Mouse (Mus musculus): ENCODE results near the gene Snx15. TPM values are rescaled to one million over a fixed set of nuclear protein-coding genes. Genes with fewer than 3 reads are reported as not detected.

Gene Snx15
- 4.0 TPM for polyA plus RNA-seq (2014; fragmentation: Illumina TruSeq; extraction: RNeasy Lipid Tissue Mini Kit (QIAGEN cat#74804); ENCODE audit: low read depth, low replicate concordance)

DNA sequence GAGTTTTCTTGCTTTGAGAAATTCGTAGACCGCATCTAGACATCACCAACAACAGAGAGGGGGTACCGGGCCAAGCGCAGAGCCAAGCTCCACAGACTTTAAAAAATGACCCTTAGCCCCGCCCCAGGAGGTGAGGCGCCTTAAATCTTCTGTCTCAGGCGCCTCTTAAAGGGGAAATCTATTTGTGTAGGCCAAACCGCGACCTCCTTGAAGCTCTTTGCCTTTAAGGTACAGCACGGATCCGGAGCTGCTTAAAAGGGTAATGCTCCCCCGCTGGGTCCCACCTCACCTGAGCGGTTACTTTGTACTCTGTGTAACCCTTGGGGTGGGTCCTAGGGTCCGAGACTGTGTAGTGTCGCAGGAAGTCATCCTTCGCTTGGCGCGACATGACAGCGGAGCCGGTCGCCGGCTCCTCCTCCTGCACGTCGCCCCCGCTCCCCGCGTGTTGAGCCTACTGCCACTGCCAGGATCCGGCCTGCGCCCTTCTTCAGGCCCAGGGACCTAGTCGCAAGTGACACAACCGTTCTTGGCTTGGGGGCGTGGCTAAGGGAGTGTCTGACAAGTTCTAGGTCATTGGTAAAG, at the start of gene Snx15:
TSS of gene Snx15 (minus strand) at position 545 of the 582 bp plus-strand sequence.

DNA sequence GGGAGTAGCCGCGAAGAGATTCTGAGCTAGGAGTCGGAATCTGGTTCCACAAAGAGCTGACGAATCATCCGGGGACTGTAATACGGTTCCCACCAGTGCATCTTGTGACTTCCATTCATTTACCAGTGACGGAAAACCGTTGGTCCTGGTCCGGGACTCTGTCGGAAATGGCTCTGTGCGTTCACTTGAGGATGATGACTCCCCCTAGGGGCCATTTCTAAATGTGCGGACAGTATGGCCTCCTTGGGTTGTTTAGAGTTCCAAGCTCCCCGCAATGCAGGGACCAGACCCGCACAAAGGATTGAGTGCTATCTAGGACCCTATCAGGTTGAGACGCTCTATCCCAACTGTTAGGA, 13.3 kb upstream of the Snx15 start, which contains the start of gene Arl2:
TSS of gene Arl2 (minus strand) at position 155 of the 356 bp plus-strand sequence.

DNA sequence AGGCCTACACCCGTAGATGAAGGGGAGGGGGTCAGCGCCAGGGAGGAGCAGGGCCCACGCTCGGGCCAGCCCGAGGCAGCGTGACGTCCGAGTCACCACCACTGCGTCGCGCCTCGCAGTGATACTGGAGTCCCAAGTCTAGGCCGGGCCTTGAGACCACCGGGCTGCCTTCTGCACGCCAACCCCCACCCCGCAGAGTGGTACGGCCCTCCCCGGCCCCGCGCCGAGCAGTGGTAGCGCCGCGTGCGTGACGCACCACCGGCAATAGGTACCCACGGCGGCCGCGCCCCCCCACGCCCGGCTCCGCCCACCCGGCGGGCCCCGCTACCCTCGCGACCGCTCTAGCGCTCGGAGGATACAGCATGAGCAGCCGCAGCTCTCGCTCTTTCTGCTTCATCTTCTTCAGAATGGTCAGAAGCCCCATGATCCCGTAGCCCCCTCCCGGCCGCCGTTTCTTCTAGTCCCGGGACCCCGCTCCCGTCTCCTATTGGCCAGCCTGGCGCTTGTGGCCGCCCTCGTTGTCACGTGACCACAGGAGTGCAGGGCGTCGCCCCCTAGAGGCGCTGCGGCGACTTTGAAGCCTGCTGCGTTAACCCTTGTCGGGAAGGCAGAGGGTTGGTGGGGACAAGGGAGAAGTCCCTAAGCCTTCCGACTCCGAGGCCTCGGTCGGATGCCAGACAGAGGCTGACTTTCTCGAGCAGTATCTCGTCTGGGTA, 12.7 kb upstream of the Snx15 start, which contains the start of gene Batf2:
TSS of gene Batf2 (plus strand) at position 306 of the 716 bp plus-strand sequence.

GRCm38 (mm10) chr19:6117986-6118676, 10.0 kb downstream of the Snx15 start, which contains the start of gene Sac3d1:
Gene Sac3d1 (minus strand): TSS chr19:6118650.

DNA sequence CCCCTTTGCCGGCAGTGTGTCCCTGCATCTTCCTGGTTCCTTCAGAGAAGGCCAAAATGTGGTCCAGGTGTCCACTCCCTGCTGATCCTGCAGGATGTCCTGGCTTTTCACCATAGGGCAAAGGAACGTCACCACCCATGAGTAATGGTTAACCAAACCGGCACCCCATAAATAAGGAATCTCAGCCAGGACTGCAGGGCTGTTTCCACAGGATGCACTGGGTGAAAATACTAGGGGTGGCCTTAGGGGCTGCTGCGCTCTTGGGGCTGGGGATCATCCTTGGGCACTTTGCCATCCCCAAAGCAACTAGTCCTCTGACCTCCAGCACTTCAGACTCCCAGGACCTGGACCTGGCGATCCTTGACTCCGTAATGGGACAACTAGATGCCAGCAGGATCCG, 22.5 kb downstream of the Snx15 start, which contains the start of gene Naaladl1:
TSS of gene Naaladl1 (plus strand) at position 197 of the 400 bp plus-strand sequence.

DNA sequence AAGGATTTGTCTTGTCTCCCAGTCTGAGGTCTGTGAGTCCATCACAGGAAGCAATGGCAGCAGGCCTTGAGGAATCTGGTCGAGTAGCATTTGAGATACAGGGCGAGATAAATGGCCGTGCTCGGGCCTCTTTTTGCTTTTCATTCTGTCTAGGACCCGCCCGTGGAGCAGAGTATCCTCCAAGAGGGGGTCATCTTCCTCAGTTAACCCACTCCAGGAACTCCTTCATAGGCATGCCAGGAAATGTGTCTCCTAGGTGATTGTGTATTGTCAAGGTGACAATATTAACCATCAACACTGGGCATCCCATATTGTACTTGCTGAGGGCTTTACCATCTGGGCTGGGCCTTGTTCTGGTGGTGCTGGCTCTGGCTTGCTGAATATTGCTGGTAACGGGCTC, 34.0 kb downstream of the Snx15 start, which contains the start of gene AC131692.1:
TSS of gene AC131692.1 (plus strand) at position 301 of the 400 bp plus-strand sequence.

DNA sequence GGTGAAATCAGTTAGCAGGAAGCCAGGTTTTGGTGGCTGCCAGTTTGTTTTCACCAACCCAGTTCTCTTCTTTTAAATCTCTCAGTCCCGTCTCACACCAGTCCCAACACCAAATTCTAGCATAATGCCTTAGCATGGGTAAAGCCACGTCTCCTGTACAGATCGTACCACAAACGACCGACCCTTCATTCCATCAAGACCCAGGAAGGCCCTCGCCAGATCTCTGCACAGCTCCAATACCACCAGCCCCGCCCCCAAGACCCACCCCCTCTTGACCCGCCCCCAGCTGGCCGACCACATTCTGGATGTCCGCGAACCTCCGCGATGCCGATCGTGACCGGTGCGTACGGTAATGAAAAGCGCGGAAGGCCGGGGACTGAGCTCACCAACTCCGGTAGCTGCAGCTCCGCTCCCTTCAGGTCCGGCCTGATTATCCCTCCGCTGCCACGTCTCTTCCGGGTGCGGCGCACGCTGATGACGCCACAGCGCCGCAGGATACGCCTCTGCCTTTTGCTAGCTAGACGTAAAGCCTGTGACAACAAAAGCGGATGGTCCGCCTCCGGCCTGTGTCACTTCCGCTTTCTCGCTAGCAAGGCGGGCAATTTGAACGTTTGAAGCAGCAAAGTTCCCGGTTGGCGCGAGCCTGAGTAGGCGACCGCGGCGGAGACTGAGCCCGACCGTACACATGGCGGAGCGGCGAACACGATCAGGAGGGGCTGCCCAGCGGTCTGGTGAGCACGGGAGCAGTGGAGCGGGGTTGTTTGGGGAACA, 43.4 kb downstream of the Snx15 start, which contains the start of the genes Zfpl1 and Cdca5:
TSS of gene Zfpl1 (minus strand) at position 479 of the 771 bp plus-strand sequence.
TSS of gene Cdca5 (plus strand) at position 506 of the 771 bp plus-strand sequence.

GRCm38 (mm10) chr19:6082156-6082555, 45.9 kb downstream of the Snx15 start, which contains the start of gene Gm28374:
Gene Gm28374 (minus strand): TSS chr19:6082256.

DNA sequence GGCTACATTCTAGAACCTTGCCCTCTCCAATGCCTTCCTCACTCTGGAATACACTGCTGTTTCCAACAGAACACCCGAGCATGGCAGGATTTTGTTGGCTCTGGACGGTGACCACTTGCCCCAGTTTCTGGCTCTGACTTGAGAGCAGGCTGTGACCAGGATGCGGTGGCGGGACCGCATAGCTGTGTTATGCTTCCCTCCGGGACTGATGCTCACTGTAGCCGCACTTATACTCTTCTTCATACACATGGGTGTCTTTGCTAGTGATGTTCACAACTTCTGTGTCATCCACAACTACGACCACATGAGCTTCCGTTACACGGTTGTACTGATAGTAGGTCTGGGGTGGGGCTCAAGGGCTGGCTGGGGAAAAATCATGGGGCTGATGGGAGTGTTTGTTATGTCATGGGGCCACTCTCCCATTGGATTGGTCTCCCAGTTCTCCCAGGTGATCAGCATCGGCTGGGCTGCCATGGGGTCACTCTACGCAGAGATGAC, 48.1 kb downstream of the Snx15 start, which contains the start of gene Tmem262:
TSS of gene Tmem262 (plus strand) at position 51 of the 498 bp plus-strand sequence.

DNA sequence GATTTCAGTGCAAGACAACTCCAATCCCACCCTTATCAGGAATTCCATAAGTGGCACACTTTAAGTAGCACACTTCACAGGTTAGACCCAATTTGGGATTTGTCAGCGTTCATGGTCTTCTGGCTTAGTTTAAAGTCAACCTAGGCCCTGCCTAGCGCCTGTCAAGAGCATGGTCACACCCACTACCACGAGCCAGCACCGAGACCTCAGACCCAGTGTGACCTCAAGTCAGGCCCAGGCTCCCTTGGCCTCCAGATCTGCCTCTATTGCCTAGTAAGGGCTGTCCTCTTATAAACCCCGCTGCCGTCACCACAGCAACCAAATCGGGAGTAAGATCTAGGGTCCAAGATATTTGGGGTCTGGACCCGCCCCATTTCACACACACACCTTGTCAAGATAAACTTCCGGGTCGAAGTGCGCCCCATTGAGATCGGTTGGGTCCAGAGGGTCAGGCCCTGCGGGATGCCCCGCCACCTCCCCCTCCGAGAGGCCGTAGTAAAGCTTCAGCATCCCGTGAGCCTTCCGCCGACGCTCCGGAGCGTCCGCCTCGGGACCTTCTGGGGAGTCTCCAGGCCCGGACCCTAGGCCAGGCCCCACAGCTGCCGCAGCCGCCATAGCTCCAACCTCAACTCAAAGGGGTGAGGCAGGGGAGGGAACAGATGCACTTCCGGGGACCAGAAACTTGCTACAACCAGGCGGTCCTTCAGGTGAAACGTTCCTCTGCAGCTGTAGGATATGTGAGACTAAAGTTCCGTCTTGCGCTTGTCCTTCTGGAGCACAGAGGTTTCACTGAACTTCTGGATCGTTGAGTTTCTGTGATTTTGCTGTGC, 51.3 kb downstream of the Snx15 start, which contains the start of gene Vps51:
TSS of gene Vps51 (minus strand) at position 668 of the 830 bp plus-strand sequence.

Other genes starting within 250 kb of the Snx15 start
- not detected for gene Tigd3, start 234.2 kb downstream of the Snx15 start, polyA plus RNA-seq (2014; fragmentation: Illumina TruSeq; extraction: RNeasy Lipid Tissue Mini Kit (QIAGEN cat#74804); ENCODE audit: low read depth, low replicate concordance)
- 8.1 TPM for gene Dpf2, start 215.3 kb downstream of the Snx15 start, polyA plus RNA-seq (2014; fragmentation: Illumina TruSeq; extraction: RNeasy Lipid Tissue Mini Kit (QIAGEN cat#74804); ENCODE audit: low read depth, low replicate concordance)
- gene Cdc42ep2, start 203.5 kb downstream of the Snx15 start, polyA plus RNA-seq (2014; fragmentation: Illumina TruSeq; extraction: RNeasy Lipid Tissue Mini Kit (QIAGEN cat#74804); ENCODE audit: low read depth, low replicate concordance): 1.7 TPM
- 3.7 TPM for gene Pola2, start 164.1 kb downstream of the Snx15 start, polyA plus RNA-seq (2014; fragmentation: Illumina TruSeq; extraction: RNeasy Lipid Tissue Mini Kit (QIAGEN cat#74804); ENCODE audit: low read depth, low replicate concordance)
- gene Slc22a20, start 142.2 kb downstream of the Snx15 start, polyA plus RNA-seq (2014; fragmentation: Illumina TruSeq; extraction: RNeasy Lipid Tissue Mini Kit (QIAGEN cat#74804); ENCODE audit: low read depth, low replicate concordance): not detected
- 2.1 TPM for gene Capn1, start 112.4 kb downstream of the Snx15 start, polyA plus RNA-seq (2014; fragmentation: Illumina TruSeq; extraction: RNeasy Lipid Tissue Mini Kit (QIAGEN cat#74804); ENCODE audit: low read depth, low replicate concordance)
- gene Syvn1, start 81.7 kb downstream of the Snx15 start, polyA plus RNA-seq (2014; fragmentation: Illumina TruSeq; extraction: RNeasy Lipid Tissue Mini Kit (QIAGEN cat#74804); ENCODE audit: low read depth, low replicate concordance): 0.82 TPM
- gene Mrpl49, start 70.5 kb downstream of the Snx15 start, polyA plus RNA-seq (2014; fragmentation: Illumina TruSeq; extraction: RNeasy Lipid Tissue Mini Kit (QIAGEN cat#74804); ENCODE audit: low read depth, low replicate concordance): 39.2 TPM
- gene Fau, start 70.5 kb downstream of the Snx15 start, polyA plus RNA-seq (2014; fragmentation: Illumina TruSeq; extraction: RNeasy Lipid Tissue Mini Kit (QIAGEN cat#74804); ENCODE audit: low read depth, low replicate concordance): 27.5 TPM
- gene Znhit2, start 67.1 kb downstream of the Snx15 start, polyA plus RNA-seq (2014; fragmentation: Illumina TruSeq; extraction: RNeasy Lipid Tissue Mini Kit (QIAGEN cat#74804); ENCODE audit: low read depth, low replicate concordance): not detected
- gene Tm7sf2, start 59.9 kb downstream of the Snx15 start, polyA plus RNA-seq (2014; fragmentation: Illumina TruSeq; extraction: RNeasy Lipid Tissue Mini Kit (QIAGEN cat#74804); ENCODE audit: low read depth, low replicate concordance): 2.7 TPM
- gene Vps51, start 51.1 kb downstream of the Snx15 start, polyA plus RNA-seq (2014; fragmentation: Illumina TruSeq; extraction: RNeasy Lipid Tissue Mini Kit (QIAGEN cat#74804); ENCODE audit: low read depth, low replicate concordance): 7.1 TPM
- gene Tmem262, start 48.3 kb downstream of the Snx15 start, polyA plus RNA-seq (2014; fragmentation: Illumina TruSeq; extraction: RNeasy Lipid Tissue Mini Kit (QIAGEN cat#74804); ENCODE audit: low read depth, low replicate concordance): not detected
- gene Gm28374, start 46.0 kb downstream of the Snx15 start, polyA plus RNA-seq (2014; fragmentation: Illumina TruSeq; extraction: RNeasy Lipid Tissue Mini Kit (QIAGEN cat#74804); ENCODE audit: low read depth, low replicate concordance): not detected
- gene Zfpl1, start 43.3 kb downstream of the Snx15 start, polyA plus RNA-seq (2014; fragmentation: Illumina TruSeq; extraction: RNeasy Lipid Tissue Mini Kit (QIAGEN cat#74804); ENCODE audit: low read depth, low replicate concordance): 1.5 TPM
- gene Cdca5, start 43.3 kb downstream of the Snx15 start, polyA plus RNA-seq (2014; fragmentation: Illumina TruSeq; extraction: RNeasy Lipid Tissue Mini Kit (QIAGEN cat#74804); ENCODE audit: low read depth, low replicate concordance): 1.2 TPM
- not detected for gene AC131692.1, start 33.9 kb downstream of the Snx15 start, polyA plus RNA-seq (2014; fragmentation: Illumina TruSeq; extraction: RNeasy Lipid Tissue Mini Kit (QIAGEN cat#74804); ENCODE audit: low read depth, low replicate concordance)
- not detected for gene Naaladl1, start 22.5 kb downstream of the Snx15 start, polyA plus RNA-seq (2014; fragmentation: Illumina TruSeq; extraction: RNeasy Lipid Tissue Mini Kit (QIAGEN cat#74804); ENCODE audit: low read depth, low replicate concordance)
- 0.70 TPM for gene Sac3d1, start 9.7 kb downstream of the Snx15 start, polyA plus RNA-seq (2014; fragmentation: Illumina TruSeq; extraction: RNeasy Lipid Tissue Mini Kit (QIAGEN cat#74804); ENCODE audit: low read depth, low replicate concordance)
- gene Batf2, start 12.7 kb upstream of the Snx15 start, polyA plus RNA-seq (2014; fragmentation: Illumina TruSeq; extraction: RNeasy Lipid Tissue Mini Kit (QIAGEN cat#74804); ENCODE audit: low read depth, low replicate concordance): not detected
- gene Arl2, start 13.2 kb upstream of the Snx15 start, polyA plus RNA-seq (2014; fragmentation: Illumina TruSeq; extraction: RNeasy Lipid Tissue Mini Kit (QIAGEN cat#74804); ENCODE audit: low read depth, low replicate concordance): 2.3 TPM
- gene Majin, start 56.1 kb upstream of the Snx15 start, polyA plus RNA-seq (2014; fragmentation: Illumina TruSeq; extraction: RNeasy Lipid Tissue Mini Kit (QIAGEN cat#74804); ENCODE audit: low read depth, low replicate concordance): not detected
- gene Gpha2, start 98.1 kb upstream of the Snx15 start, polyA plus RNA-seq (2014; fragmentation: Illumina TruSeq; extraction: RNeasy Lipid Tissue Mini Kit (QIAGEN cat#74804); ENCODE audit: low read depth, low replicate concordance): not detected
- gene Ppp2r5b, start 107.6 kb upstream of the Snx15 start, polyA plus RNA-seq (2014; fragmentation: Illumina TruSeq; extraction: RNeasy Lipid Tissue Mini Kit (QIAGEN cat#74804); ENCODE audit: low read depth, low replicate concordance): 3.4 TPM
- gene Atg2a, start 113.4 kb upstream of the Snx15 start, polyA plus RNA-seq (2014; fragmentation: Illumina TruSeq; extraction: RNeasy Lipid Tissue Mini Kit (QIAGEN cat#74804); ENCODE audit: low read depth, low replicate concordance): not detected
- gene Ehd1, start 148.4 kb upstream of the Snx15 start, polyA plus RNA-seq (2014; fragmentation: Illumina TruSeq; extraction: RNeasy Lipid Tissue Mini Kit (QIAGEN cat#74804); ENCODE audit: low read depth, low replicate concordance): 14.9 TPM
- 2.4 TPM for gene Cdc42bpg, start 178.2 kb upstream of the Snx15 start, polyA plus RNA-seq (2014; fragmentation: Illumina TruSeq; extraction: RNeasy Lipid Tissue Mini Kit (QIAGEN cat#74804); ENCODE audit: low read depth, low replicate concordance)
- gene Men1, start 206.7 kb upstream of the Snx15 start, polyA plus RNA-seq (2014; fragmentation: Illumina TruSeq; extraction: RNeasy Lipid Tissue Mini Kit (QIAGEN cat#74804); ENCODE audit: low read depth, low replicate concordance): 8.8 TPM
- gene Map4k2, start 212.8 kb upstream of the Snx15 start, polyA plus RNA-seq (2014; fragmentation: Illumina TruSeq; extraction: RNeasy Lipid Tissue Mini Kit (QIAGEN cat#74804); ENCODE audit: low read depth, low replicate concordance): 6.2 TPM
- 125 TPM for gene Sf1, start 235.4 kb upstream of the Snx15 start, polyA plus RNA-seq (2014; fragmentation: Illumina TruSeq; extraction: RNeasy Lipid Tissue Mini Kit (QIAGEN cat#74804); ENCODE audit: low read depth, low replicate concordance)

All from adrenal gland, adult 10 weeks (tissue).